Mouse (Mus musculus) B cell, adult 62 days (primary cell): ENCODE data around the gene Proser2. TPM values are rescaled to one million over a fixed set of nuclear protein-coding genes. Genes with fewer than 3 reads are reported as not detected.

ENCODE experiments used
- total RNA-seq: library from RNA; stranded (reverse); gene quantifications from 4 replicates; pipeline ENCODE4 v1.2.4, GENCODE M21; 2023

The Proser2 gene
- total RNA-seq, result not detected in 4 replicates

DNA sequence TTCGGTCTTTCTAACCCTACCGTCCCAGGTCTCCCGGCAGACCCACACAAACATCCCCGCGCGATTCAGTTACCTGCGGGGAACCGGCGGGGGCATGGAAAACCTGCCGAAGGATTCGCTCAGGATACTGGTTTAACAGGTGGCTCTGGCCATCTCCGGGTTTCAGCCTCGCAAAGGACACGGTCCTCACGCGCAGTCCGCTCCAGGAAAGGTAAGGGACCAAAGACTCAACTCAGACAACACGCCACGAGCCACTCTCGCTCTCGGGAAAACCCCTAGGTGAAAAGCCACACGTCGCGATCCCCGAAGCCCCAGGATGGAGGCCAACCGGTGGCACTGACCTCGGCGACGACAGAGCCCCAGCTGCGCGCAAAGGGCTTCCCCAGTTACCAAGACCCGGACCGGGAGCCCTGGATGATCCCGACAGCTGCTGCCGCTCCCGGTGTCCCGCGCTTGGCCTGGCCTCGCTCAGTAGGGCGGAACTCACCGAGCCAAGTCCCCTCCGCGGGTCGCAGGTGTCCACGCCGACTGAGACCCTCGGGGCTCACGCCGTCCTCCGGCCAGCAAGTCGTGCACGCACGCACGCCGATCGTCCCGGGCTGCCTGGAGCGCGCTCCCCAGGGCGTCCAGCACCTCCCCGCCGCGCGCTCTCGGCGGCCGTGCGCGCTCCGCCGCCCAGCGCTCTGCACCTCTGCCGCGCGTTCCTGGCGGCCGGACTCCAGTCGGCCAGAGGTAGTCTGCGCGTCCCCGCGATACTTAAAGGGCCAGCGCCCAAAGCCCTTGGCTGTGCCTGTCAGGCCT, at the start of gene Proser2:
Gene Proser2, minus strand, starts transcription at position 657 of the 801 bp plus-strand sequence.

Other genes starting within 250 kb of the Proser2 start
- gene Sec61a2, start 234.8 kb downstream of the Proser2 start, total RNA-seq, result 25.6 to 36.6 TPM (median 31.1 TPM) in 4 replicates
- gene Dhtkd1, start 187.4 kb downstream of the Proser2 start, total RNA-seq, result 0.69 to 2.7 TPM (median 1.5 TPM) in 4 replicates
- 55.8 to 66.7 TPM (median 58.0 TPM) in 4 replicates for gene Upf2, start 178.7 kb downstream of the Proser2 start, total RNA-seq
- gene Echdc3, start 82.8 kb upstream of the Proser2 start, total RNA-seq, result 0.52 to 1.2 TPM (median 1.0 TPM) in 4 replicates
- 58.3 to 74.6 TPM (median 66.2 TPM) in 4 replicates for gene Usp6nl, start 192.5 kb upstream of the Proser2 start, total RNA-seq